Mouse (Mus musculus) gastrocnemius, adult 8-10 months (tissue): Measurements from ENCODE around the gene Akt2. TPM values are rescaled to one million over a fixed set of nuclear protein-coding genes. Genes with fewer than 3 reads are reported as not detected.

Experiments used
- DNase-seq, 2 experiments: peaks; one replicate each; pipeline ENCODE4 v3.0.0; 2022; ENCODE audit warnings: low spot score in 2 of 2
- total RNA-seq, 4 experiments: library from RNA; stranded (reverse); gene quantifications; 2 replicates each; pipeline ENCODE4 v1.2.4; 2022

Akt2 gene
- 100 to 1,000 TPM; 178 to 228 (median 207) TPM for total RNA-seq

DNA sequence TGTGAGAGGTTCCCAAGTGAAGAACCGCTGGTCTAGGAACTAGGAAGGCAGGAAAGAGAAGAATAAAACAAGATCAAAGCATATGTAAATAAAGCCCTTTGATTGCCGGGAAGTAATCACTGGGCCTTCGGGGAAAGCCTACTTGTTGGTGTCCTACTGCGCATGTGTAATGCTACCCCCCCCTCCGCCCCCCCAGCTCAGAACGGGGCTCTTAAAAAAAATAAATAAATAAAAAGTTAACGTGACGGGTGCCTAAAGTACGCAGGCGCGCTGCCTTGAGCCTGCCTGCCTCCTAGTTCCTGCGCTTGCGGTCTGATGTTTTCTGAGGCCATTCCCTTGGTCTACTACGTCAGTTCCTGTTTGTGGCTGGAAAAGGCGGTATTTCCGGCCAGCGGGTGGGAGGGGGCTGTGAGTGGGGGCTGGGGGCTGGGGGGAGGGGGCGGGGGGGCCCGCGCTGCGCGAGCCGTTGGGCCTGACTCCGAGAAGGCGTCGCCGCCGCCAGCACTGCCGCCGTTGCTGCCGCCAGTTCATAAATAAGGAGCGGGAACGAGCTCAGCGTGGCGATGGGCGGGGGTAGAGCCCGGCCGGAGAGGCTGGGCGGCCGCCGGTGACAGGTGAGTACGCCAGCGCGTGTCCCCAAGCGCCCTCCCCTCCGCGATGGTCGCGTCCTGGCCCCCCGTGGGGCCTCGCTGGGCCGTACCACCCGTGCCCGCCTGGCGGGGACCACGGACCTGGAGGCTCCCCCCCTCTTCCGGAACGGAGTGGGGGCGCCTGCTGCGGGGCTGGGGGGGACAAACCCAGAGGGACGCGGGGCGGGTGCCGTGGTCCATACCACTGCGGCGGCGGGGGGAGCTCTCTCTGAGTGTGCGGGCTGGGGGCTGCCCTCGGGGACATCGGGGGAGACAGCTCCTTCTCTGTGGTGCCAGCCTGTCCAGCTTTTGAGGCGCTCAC is at the start of gene Akt2:
TSS of gene Akt2 (plus strand) at position 287 of the 951 bp plus-strand sequence.
- peak; percentile 82 to 92 for DNase-seq

DNA sequence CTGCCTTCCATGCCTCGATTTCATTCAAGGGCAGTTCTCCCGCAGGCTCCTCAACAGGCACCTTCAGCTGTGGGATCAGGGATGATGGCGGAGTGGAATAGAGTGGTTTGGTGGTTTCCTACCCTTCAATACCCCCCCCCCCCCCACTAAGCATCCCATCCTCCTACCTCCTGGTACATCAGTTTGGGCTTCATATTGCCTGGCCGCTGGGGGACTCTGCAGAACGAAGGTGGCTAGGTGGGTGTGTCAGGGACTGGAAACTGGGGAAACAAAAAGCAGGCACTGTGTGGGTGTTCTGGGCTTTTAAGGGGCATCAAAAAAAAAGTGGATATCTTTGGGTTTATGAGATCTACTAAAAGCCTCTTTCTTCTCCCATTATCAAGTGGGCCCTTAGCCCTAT is 49.4 kb upstream of the Akt2 start:
- no peak for DNase-seq

DNA sequence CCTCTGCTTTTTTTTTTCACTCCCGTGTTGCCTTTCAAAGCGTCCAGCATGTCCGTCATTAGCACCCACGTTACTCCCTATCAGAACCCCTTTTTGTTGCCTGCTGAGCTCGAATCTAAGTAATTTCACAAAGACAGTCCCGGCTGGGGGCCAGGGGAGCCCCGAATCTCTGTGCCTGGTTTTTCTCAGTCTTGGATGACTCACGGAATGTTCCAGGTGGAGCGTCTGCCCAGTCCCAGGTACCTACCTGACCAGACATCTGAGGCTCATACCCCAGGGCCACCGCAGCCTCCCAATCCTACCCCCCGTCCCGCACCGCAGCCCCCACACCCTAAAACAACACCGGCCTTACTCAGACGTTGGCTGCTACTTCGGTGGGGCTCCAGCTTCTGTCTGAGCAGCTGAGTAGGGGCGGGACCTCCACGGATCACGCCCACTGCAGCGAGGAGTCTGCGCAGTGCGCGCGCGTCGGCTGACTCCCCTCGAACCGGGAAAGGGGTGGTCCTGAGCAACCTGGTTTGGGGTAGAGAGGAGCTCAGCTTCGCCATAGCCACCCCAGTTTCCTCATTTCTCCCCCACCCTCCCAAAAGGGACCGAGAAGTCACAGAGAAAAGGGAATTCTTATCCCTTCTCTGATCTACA is 48.8 kb upstream of the Akt2 start:
- DNase-seq = peak; percentile 48 to 66

DNA sequence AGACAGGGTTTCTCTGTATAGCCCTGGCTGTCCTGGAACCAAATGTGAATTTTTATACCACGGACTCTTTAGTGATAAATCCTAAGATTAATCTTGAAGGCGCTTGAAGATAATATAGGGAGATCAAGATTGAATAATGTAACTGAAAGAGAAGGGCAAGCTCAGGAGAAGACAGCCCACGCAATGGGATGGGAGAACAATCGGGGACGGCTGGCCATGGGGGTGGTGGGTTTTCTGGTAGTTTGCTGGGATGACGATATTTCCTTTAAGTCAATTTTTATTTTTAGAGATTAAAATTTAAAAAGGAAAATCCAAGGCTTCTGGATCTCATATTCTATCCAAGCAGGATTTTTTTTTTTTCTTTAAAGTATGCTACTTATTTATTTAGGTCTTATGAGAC is 48.3 kb upstream of the Akt2 start:
- DNase-seq = no peak

DNA sequence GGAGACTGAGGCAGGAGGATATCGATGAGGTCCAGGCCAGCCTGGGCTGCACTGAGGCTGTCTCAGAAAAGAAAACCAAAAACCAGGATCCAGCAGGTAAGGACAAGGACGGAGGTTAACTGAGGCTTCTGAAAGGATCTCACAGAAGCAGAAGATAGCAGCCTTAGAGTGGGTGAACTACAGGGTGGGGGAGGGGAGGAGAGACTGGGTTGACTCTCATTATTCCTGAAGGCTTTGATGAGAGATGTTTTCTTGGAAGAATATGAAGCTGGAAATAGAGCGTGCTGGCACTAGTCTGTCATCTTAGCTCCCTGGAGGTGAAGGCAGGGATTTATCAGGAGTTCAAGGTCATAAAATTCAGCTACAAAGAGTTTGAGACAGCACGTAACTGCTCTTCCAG is 47.5 kb upstream of the Akt2 start:
- no peak for DNase-seq

DNA sequence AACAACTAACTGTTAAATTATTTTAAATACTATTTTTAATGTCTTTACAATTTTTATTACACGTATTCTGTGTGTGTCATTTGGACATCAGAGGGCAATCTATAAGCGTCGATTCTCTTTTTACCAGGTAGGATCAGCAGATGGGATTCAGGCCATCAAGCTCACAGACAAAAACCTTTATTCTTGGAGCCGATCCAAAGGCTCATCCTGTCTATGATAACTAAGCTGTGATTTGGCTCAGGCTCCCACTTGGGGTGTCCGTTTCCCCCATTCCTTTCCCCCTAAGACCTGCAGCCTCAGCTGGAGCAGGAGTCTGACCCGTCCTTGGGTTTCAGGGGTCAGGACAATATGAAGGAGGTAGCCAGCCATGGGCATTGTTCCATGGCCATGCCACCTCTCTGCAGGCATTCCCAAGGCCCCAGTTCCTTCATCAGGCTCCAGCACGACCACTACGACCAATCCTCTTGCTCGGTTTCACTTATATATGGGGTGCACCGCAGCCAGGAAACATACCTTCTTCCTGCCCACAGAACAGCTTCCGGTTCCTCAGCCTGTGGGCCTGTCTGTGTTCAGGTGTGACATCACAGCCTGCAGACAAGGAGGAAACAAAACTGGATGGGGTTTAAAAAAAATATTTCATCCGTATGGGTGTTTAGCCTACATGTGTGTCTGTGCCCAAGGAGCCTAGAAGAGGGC is 46.5 kb upstream of the Akt2 start:
- DNase-seq = no peak

DNA sequence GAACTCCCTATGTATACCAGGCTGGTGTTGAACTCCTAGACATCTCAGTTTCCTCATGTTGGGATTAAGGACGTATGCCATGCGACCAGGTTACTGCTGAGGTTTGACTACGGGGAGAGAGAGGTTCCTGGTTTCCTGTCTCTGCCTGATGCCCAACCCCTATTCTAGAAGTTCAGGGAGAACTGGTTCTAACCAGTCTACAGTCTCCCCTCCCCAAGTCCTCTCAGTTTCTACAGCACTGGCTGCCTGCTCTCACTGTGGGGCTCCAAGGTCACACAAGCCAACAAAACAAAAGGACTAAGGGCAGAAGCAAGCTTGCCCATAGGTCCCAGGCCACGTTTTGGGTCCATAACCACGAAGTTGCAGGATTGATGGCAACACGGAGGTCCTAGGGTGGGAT is 41.8 kb upstream of the Akt2 start:
- DNase-seq = no peak

DNA sequence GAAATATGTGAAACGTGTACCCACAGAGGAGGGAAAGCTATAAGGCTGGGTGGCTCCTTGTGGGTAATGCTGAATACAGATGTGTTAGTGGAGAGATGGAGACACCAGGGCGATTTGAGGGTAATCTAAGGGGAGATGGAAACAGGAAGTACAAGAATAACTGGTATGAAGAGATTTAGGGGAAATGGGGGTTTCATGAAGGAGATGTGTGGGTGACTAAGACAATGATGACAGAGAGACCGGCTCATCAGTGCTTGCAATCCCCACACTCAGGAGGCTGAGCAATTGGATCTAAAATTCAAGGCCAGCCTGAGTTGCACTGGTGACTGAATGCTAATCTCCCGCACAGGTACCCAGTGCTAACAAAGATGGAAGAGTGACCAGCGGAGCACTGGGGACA is 39.3 kb upstream of the Akt2 start:
- DNase-seq = no peak

DNA sequence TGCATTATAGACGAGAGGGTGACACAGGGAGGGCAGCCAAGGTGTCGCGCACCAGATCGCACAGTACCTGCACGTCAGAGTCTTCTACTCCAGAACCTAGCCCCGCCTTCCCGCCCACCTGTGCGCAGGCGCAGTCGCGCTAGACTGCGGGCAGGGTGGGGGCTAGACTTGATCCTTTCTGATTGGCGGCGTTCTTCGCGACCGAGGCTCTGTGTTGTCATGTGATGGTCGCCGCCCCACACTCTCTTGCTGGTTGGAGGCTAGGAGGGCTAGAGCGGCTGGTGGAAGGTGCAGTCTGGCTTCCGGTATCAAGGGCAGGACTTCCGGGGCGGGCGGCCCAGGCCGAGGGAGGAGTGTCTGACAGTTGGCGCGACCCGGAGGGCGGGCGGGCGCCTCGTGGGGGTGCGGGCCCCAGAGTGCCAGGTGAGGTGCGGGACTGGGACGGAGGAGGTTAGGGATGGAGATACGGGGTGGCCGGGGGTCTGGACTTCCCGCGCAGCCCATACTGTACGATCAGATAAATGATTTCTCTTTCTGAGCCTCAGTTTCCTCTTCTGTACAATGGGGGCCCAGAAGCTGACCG is 38.3 kb upstream of the Akt2 start, which contains the start of the genes Pld3 and 2310022A10Rik:
TSS of gene Pld3 (minus strand) at position 288 of the 583 bp plus-strand sequence.
TSS of gene 2310022A10Rik (plus strand) at position 303 of the 583 bp plus-strand sequence.
- peak; percentile 93 to 97 for DNase-seq

DNA sequence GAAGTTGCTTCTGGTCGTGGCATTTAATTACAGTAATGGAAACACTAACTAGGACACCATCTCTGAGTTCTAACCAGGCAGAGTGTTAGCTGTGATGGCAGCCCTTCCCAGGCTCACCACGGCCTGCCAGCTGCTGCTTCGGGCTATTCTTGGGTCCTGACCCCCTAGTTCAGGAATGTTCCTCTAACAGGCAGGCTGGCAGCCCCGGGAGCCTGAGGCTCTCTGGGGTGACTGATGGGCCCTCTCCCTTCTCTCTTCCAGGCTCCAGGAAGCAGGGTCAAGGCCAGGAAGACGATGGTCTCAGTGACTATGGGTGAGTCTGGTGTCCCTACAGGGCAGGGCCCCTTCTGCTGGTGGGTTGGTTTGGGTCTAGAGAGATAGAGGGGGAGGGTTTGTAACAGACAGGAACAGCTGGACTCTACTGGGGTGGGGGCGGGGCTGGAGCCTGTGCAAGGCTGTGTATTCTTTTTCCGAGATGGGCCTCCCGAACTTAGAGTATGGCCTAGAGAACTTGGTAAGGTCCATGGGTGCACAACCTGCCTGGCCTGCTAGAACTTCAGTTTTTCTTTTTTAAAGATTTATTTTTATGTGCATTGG is 31.0 kb upstream of the Akt2 start:
- DNase-seq = peak; percentile 69 to 84

DNA sequence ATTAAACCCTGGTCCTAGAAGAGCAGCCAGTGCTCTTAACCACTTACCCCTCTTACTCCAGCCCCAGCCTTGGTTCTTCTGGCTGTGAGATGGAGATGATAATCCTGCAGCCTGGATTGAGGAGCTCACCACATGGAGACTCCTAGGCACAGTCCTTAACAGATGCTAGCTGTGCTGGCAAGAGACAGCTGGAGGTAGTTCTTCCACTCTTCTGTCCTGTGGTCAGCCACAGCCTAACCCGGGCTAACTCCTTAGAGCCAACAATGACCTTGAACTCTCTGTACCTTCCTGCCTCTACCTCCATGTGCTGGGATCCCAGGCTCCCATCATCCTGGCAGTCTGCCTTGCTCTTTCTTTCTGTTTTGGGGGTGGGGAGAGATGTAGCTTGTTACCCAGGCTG is 30.4 kb upstream of the Akt2 start:
- no peak for DNase-seq

DNA sequence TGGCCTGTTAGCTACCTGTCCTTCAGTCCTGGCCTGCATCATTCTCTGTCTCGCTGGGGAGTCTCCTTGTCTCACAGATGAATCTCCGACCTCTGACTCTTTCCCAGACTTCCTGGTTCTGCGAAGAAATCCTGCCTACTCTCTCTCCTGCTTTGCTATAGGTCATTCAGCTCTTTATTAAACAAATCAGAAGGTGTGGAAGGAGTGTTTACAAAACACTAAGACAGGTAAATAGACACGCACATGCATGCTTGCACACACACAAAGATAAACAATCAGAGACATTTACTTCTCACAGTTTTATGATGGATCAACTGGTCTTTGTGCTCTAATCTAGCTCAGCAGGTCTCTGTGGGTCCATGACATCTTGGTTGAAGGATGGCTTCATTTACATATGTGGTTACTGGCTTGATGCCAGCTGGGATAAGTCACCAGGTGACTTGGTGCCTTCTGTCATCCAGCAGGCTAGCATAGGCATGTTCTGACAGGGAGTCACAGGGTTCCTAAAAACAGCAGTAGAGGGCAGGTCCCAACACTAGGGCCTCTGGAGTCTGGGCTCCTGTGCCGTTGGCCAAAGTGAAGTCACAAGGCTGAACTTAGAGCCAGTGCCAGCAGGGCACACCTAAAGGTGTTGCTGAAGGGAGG is 21.6 kb upstream of the Akt2 start:
- DNase-seq = no peak

DNA sequence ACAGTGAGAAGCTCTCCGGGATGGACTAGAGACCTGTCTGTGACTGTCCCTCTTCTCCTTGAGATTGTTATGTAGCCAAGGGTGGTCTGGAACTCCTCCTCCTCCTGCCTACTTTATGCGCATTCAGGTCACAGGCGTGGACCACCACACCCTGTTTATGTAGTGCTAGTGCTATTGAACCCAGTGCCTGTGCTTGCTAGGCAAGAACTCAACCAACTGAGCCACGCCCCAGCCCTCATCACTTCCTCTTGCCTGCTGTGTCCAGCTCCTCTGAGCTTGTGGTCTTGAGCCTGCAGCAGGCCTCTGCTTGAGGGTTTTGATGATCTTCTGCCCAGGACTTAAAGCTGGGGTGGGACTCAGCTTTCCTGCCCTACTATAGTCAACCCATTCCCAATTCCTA is 19.2 kb upstream of the Akt2 start:
- no peak for DNase-seq

DNA sequence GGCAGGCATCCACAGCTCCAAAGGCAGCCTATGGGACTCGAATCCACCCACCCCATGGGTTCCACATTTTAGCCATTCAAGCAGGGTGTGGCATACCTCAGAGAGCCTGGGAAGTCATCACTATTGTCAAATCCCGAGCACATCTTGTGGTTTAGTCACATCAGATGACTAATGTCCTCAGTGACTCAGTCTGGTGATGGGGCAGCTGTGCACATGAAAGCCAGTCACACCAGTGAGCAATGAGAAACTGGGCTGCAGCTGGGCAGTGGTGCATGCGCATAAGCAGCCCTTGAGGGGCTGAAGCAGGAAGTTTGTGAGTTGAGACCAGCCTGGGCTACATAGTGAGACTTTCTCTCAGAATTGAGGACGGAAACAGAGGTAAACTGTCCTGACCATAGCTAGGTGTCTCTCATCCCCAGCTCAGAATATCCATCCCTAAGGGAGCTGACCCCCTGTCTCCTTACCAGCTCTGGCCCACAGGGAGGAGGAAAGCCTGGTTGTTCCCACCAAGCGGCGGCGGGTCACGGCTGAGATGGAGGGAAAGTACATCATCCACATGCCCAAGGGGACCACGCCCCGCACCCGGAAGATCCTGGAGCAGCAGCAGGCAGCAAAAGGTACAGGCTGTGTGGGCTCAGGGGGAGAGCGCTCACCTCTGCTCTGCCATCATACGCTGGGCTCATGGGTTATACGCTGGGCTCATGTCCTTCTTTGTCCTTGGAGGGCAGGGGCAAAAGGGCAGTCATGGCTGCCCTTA is 17.1 kb upstream of the Akt2 start:
- no peak for DNase-seq

DNA sequence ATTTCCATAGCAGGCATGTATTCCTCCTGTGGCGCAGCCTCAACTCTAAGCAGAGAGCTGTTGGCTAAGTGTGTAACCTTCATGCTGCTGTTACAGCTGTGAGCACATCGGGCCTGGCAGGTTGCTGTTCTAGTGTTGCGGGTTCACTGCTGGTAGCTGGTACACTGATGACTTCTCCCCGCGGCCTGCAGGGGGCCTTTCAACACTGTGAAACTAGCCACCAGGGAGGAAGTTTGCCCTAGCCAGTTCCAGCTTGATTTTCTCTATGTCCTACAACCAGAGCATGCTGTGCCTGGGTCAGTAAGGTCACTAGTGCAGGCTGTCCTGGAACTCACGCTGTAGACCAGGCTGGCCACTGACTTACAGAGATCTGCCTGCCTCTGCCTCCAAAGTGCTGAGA is 14.4 kb upstream of the Akt2 start:
- DNase-seq = peak in 1 of 2 experiments; percentile 32

DNA sequence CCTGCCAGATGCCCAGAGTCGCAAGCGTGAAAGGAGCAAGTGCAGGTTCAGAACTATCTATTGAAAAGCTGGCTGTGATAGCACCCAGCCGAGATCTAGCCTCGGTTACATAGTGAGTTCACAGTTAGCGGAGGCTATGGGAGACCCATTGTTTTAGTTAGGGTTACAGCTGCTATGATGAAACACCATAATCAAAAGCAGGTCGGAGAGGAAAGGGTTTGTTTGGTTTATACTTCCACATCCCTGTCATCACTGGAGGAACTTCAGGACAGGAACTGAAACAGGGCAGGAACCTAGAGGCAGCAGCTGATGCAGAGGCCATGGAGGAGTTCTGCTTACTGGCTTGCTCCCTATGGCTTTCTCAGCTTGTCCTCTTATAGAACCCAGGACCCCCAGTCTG is 13.8 kb upstream of the Akt2 start:
- no peak for DNase-seq

DNA sequence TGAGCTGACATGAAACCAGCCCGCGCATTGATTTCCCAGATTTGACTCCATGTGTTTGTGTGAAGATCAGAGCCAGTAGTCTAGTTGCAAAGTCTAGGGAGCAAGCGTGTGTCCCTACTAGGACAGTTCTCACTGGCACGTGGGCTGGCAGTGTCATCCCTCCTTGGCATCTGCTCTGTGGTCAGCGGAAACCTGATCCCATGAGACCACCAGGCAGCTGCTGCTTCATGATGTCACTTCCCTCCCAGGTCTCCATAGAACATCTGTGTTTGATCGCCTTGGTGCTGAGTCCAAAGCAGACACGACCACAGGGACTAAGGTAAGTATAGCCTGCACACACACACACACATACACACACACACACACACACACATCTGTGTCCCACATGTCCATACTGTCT is 12.9 kb upstream of the Akt2 start:
- no peak for DNase-seq

DNA sequence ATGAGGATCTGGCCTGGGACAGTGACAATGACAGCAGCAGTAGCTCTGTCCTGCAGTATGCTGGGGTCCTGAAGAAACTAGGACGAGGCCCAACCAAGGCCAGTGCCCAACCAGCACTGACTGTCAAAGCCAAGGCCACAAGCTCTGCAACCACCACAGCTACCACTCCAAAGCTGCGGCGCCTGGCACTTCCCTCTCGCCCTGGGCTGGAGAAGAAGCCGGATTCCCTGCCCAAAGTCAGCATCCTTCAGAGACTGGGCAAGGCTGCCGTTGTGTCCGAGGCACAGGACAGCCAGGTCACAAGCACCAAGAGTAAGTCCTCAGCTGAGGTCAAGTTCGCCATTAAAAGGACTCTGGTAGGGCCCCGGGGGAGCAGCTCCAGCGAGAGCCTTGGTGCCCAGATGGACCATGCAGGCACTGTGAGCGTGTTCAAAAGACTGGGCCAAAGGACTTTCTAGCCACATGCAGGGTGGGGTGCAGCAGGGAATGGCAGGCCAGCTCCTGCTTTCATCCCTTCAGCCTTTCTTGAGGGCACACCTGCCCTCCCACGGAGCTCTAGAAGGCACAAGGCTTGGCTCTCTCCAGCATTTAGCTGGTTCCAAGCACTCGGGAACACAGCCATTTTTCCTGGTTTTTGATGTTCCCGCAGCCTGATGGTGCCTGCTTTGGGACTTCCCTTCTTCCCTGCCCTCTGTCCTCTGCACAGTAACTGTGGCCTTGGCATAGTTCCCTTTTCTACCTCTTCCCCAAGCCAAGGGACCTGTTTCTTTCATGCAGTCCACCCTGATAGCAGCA is 10.8 kb upstream of the Akt2 start:
- no peak for DNase-seq

DNA sequence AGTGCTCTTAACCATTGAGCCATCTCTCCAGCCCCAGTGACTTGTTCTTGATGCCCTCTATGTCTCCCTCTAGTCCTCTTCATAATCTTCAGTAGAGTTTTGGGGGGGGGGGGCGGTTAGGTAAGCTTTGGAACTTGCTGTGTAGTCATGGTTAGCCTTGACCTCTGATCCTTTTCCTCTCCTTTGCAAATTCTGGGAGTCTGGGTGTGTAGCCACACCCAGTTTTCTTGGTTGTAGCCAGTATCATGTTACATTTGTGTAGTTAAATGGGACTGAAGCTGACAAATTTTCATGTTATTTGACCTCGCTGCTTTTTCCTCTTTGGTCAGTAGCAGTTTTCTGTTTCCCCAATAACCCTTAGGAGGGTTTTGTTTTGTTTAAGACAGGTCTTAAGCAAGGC is 4.5 kb upstream of the Akt2 start:
- DNase-seq = no peak
